Mouse (Mus musculus) left cerebral cortex, adult 6 months (tissue): ENCODE measurements around the gene Hormad1. TPM values are rescaled to one million over a fixed set of nuclear protein-coding genes. Genes with fewer than 3 reads are reported as not detected.

Experiments used
- long read RNA-seq, 2 experiments: library from polyadenylated mRNA; unstranded; transcript quantifications; one replicate each; pipeline ENCODE4 v2.0.0; 2019 to 2020
- polyA plus RNA-seq: library from polyadenylated mRNA; unstranded; fragments of <200 nt; fragmentation: Nextera tagmentation; gene quantifications from 2 replicates; pipeline ENCODE4 v1.2.3, GENCODE M21; 2021

The Hormad1 gene
- polyA plus RNA-seq, result not detected in 2 replicates
- long read RNA-seq, experiment 1, result 0 reads
- long read RNA-seq, experiment 2, result 0 reads

GRCm38 (mm10) chr3:95559437-95559836, at the start of gene Hormad1:
Gene Hormad1, plus strand, starts transcription at chr3:95559677.

DNA sequence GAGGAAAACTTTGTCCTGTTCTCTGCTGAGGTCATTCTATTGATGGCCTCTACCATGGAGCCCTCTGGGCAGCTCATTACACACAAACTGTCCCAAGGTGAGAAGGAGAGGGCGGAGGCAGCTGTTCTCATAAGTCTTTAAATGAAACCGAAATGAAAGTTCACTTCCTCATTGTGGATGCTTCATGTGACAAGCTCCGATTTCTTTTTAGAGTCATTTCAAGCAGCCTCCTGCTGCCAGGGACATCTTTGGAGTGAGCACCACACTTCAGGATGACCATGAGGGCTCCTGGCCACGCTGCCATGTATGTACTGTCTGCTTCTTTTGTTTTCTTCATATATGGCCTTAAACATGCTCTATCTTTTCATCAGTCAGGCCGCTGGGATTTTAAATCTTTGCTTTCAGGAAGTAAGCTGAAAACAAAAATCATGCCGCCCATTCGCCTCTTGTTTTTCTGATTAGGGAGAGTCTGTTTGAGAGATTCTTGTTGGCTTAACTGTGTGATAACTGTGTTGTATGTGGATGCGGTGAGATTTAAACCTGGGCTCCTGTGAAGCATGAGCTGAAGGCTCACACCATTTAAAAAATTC, 32.8 kb upstream of the Hormad1 start, which contains the start of gene Ctss:
Gene Ctss (plus strand): TSS at position 165 of the 590 bp plus-strand sequence.

DNA sequence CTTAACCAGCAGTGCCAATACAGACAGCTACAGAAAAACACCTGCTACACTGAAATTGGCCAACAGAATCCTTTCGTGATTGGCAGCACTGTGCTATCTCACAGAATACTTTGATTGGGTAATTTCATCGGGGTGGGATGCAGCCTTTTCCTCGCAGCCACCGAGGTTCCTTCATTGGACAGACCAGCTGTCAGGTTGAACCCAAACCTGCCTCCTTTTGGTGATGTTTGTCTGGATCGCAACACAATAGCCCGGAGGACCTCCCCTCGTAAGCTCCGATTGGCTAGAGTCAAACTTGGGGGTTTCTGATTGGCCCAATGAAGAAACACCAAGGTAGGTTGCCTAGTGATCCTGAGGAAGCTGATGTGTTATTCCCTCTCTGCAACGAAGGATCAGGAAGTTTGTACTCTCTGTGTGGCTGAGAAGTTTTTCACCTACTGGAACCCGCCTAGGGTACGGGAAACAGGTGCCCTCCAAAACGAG, 29.2 kb downstream of the Hormad1 start, which contains the start of gene Golph3l:
Gene Golph3l (plus strand): TSS at position 331 of the 483 bp plus-strand sequence.

GRCm38 (mm10) chr3:95624628-95625503, 65.4 kb downstream of the Hormad1 start, which contains the start of gene Ensa:
Gene Ensa, plus strand, starts transcription at chr3:95624993.

Other genes starting within 250 kb of the Hormad1 start
- 37.2 and 43.9 TPM in 2 replicates for gene Cers2, start 244.9 kb upstream of the Hormad1 start, polyA plus RNA-seq
- 7.5 and 9.8 TPM in 2 replicates for gene Setdb1, start 202.5 kb upstream of the Hormad1 start, polyA plus RNA-seq
- gene 4930558C23Rik, start 156.8 kb upstream of the Hormad1 start, polyA plus RNA-seq, result not detected in 2 replicates
- gene Arnt, start 125.3 kb upstream of the Hormad1 start, polyA plus RNA-seq, result 3.6 and 3.9 TPM in 2 replicates
- 3.8 and 4.4 TPM in 2 replicates for gene Ctsk, start 60.4 kb upstream of the Hormad1 start, polyA plus RNA-seq
- gene Ctss, start 32.9 kb upstream of the Hormad1 start, polyA plus RNA-seq, result 134 and 150 TPM in 2 replicates
- 8.8 and 9.1 TPM in 2 replicates for gene Golph3l, start 29.3 kb downstream of the Hormad1 start, polyA plus RNA-seq
- gene Ensa, start 65.3 kb downstream of the Hormad1 start, polyA plus RNA-seq, result 289 and 317 TPM in 2 replicates
- gene Mcl1, start 99.1 kb downstream of the Hormad1 start, polyA plus RNA-seq, result 5.6 and 7.1 TPM in 2 replicates
- 2.8 and 4.0 TPM in 2 replicates for gene Adamtsl4, start 128.2 kb downstream of the Hormad1 start, polyA plus RNA-seq
- gene Ecm1, start 179.9 kb downstream of the Hormad1 start, polyA plus RNA-seq, result 4.7 and 5.8 TPM in 2 replicates
- 23.7 and 29.0 TPM in 2 replicates for gene Tars2, start 200.5 kb downstream of the Hormad1 start, polyA plus RNA-seq